Mouse (Mus musculus): ENCODE results near the gene Ces2c. TPM values are rescaled to one million over a fixed set of nuclear protein-coding genes. Genes with fewer than 3 reads are reported as not detected.
"Not testable (repeated sequence)": the region's sequence is repeated elsewhere in the genome, so short reads cannot be mapped to it uniquely, and the experiment has no call there.

The Ces2c gene
- polyA plus RNA-seq, 1 experiment, result not detected

GRCm38 (mm10) chr8:104847741-104848462, 1.0 kb downstream of the Ces2c start:
- Histone ChIP-seq H3K27me3 (ENCODE audit: control insufficient read depth) (no peaks in the 10 kb centered on the region), H3K4me3 (replicated peaks) (no peak overlapping the region), H3K4me1 (ENCODE audit: control insufficient read depth) (no peaks in the 10 kb centered on the region), H3K9me3 (ENCODE audit: control insufficient read depth, low read length) (no peaks in the 10 kb centered on the region), H3K36me3 (ENCODE audit: control insufficient read depth) (no peaks in the 10 kb centered on the region)
- TF ChIP-seq TAL1 (IDR thresholded peaks at IDR 0.05; ENCODE audit: low read length) (no peak), GATA1 (IDR thresholded peaks at IDR 0.05; ENCODE audit: low read length) (no peak)

GRCm38 (mm10) chr8:104866844-104867531, 20.1 kb downstream of the Ces2c start:
- not testable (repeated sequence) for H3K36me3 ChIP-seq (ENCODE audit: control insufficient read depth); H3K27me3 ChIP-seq (ENCODE audit: control insufficient read depth); H3K4me3 ChIP-seq (replicated peaks); H3K4me1 ChIP-seq (ENCODE audit: control insufficient read depth); H3K9me3 ChIP-seq (ENCODE audit: control insufficient read depth, low read length)

GRCm38 (mm10) chr8:104868876-104869275, 22.0 kb downstream of the Ces2c start:
- H3K36me3 ChIP-seq (ENCODE audit: control insufficient read depth); H3K4me3 ChIP-seq (replicated peaks); H3K27me3 ChIP-seq (ENCODE audit: control insufficient read depth); H3K9me3 ChIP-seq (ENCODE audit: control insufficient read depth, low read length); H3K4me1 ChIP-seq (ENCODE audit: control insufficient read depth): not testable (repeated sequence)

GRCm38 (mm10) chr8:104886223-104886926, 39.5 kb downstream of the Ces2c start:
- H3K9me3 ChIP-seq (ENCODE audit: control insufficient read depth, low read length); H3K4me3 ChIP-seq (replicated peaks); H3K4me1 ChIP-seq (ENCODE audit: control insufficient read depth); H3K27me3 ChIP-seq (ENCODE audit: control insufficient read depth); H3K36me3 ChIP-seq (ENCODE audit: control insufficient read depth): not testable (repeated sequence)

GRCm38 (mm10) chr8:104901746-104902145, 54.9 kb downstream of the Ces2c start:
- no peaks in the 10 kb centered on the region for H3K36me3 ChIP-seq (ENCODE audit: control insufficient read depth)
- TF ChIP-seq TAL1 (IDR thresholded peaks at IDR 0.05; ENCODE audit: low read length), result no peak
- TF ChIP-seq GATA1 (IDR thresholded peaks at IDR 0.05; ENCODE audit: low read length), result no peak
- H3K4me3 ChIP-seq (replicated peaks), result no peak overlapping the region
- H3K27me3 ChIP-seq (ENCODE audit: control insufficient read depth), result no peaks in the 10 kb centered on the region
- H3K4me1 ChIP-seq (ENCODE audit: control insufficient read depth), result no peaks in the 10 kb centered on the region
- H3K9me3 ChIP-seq (ENCODE audit: control insufficient read depth, low read length), result no peaks in the 10 kb centered on the region

Other genes starting within 250 kb of the Ces2c start
- gene Cdh16, start 222.7 kb upstream of the Ces2c start, polyA plus RNA-seq (2012), result 0.08 TPM in 1 of 2 replicates, not detected in the other
- gene Rrad, start 215.7 kb upstream of the Ces2c start, polyA plus RNA-seq (2012), result 0.05 and 0.12 TPM in 2 replicates
- gene Ciao2b, start 205.1 kb upstream of the Ces2c start, polyA plus RNA-seq (2012), result 7.5 and 10.3 TPM in 2 replicates
- not detected in 2 replicates for gene Ces2a, start 113.1 kb upstream of the Ces2c start, polyA plus RNA-seq (2012)
- not detected in 2 replicates for gene Ces2b, start 15.5 kb upstream of the Ces2c start, polyA plus RNA-seq (2012)
- not detected in 2 replicates for gene Ces2e, start 79.2 kb downstream of the Ces2c start, polyA plus RNA-seq (2012)
- gene Ces2f, start 100.3 kb downstream of the Ces2c start, polyA plus RNA-seq (2012), result not detected in 2 replicates
- gene Ces2g, start 114.7 kb downstream of the Ces2c start, polyA plus RNA-seq (2012), result 1.3 and 1.7 TPM in 2 replicates
- gene Ces2h, start 153.8 kb downstream of the Ces2c start, polyA plus RNA-seq (2012), result not detected in 2 replicates
- not detected in 2 replicates for gene Ces3a, start 201.5 kb downstream of the Ces2c start, polyA plus RNA-seq (2012)
- gene Ces3b, start 236.7 kb downstream of the Ces2c start, polyA plus RNA-seq (2012), result not detected in 2 replicates